ENCODE assay signal across 9 mouse cellular contexts in the genomic region with DNA sequence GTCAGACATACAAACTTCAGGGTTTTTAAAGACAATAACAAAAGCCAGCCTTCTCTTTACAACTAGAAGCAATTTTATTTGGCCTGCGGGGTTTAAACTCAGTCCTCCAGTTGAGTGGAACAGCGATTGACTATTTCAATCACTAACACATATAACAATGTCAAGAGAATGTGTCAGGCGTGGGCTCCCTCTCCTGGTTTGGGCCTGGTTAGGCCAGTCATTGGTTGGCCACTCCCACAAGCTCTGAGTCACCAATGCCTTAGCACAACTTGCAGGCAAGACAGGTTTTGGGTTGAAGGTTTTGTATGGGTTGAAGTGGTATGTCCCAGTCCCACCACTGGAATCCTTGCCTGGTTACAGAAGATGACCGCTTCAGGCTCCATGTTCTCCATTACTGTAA. TPM values are rescaled to one million over a fixed set of nuclear protein-coding genes. Genes with fewer than 3 reads are reported as not detected.
DNase-seq lines count a peak whose midpoint lies in the region; ATAC-seq and TF ChIP-seq lines count a peak whose summit lies in the region.
"Had no signal": no experiment of that assay in that cellular context is flagged by ENCODE, and none has a peak within 500 bp of the region (broad histone marks: within the 10 kb centered on the region; RNA-seq: fewer than 3 reads in every experiment).

No protein-coding gene starts in this region.

- 0 out of 2 replicates have a peak, but pooled peaks have one; percentile 70 for TF ChIP-seq EP300 in heart, adult 2 months (IDR thresholded peaks at IDR 0.05; ENCODE audit: insufficient read depth, low read depth, low read length)
- TF ChIP-seq EP300 in CH12.LX (IDR thresholded peaks at IDR 0.05; ENCODE audit: low read length), result no peak

- H3K9me3 ChIP-seq in heart, embryonic 11.5 days (replicated peaks; ENCODE audit: control insufficient read depth, low read length), result no peaks in the 10 kb centered on the region
- peaks cover 4% of the 10 kb centered on the region for H3K9me3 ChIP-seq in CH12.LX (replicated peaks; ENCODE audit: low read length)
- H3K9me3 ChIP-seq in forebrain, embryonic 15.5 days, result no peaks in the 10 kb centered on the region
- H3K9me3 ChIP-seq: lung, embryonic 15.5 days had no signal

- peak; percentile 26 to 40 for DNase-seq in heart, adult 2 months
- peak; percentile 47 for DNase-seq in CH12.LX (ENCODE audit: extremely low read depth)
- DNase-seq in brain, adult 2 months (ENCODE audit: low read depth, low spot score), result peak; percentile 66
- no peak for DNase-seq in right cerebral cortex, adult 18-20 months

- no peak overlapping the region for H3K27ac ChIP-seq in heart, adult 2 months
- no peak overlapping the region for H3K27ac ChIP-seq in heart, embryonic 11.5 days (ENCODE audit: low read depth, low read length)
- no peak overlapping the region for H3K27ac ChIP-seq in CH12.LX (ENCODE audit: insufficient read depth, low read depth)
- H3K27ac ChIP-seq in forebrain, embryonic 15.5 days (replicated peaks), result no peak overlapping the region
- H3K27ac ChIP-seq: lung, embryonic 15.5 days had no signal

- no peak overlapping the region for H3K9ac ChIP-seq in heart, adult 2 months (ENCODE audit: low read depth, low read length)
- no peak overlapping the region for H3K9ac ChIP-seq in heart, embryonic 11.5 days (ENCODE audit: low read depth, low read length)
- H3K9ac ChIP-seq in CH12.LX (ENCODE audit: insufficient read depth, low read depth), result no peak overlapping the region
- H3K9ac ChIP-seq in forebrain, embryonic 15.5 days (replicated peaks), result no peak overlapping the region
- H3K9ac ChIP-seq: lung, embryonic 15.5 days had no signal

- WGBS in heart, adult 2 months, result 51% methylated on average over 4 of the region's 4 CpGs
- WGBS in heart, embryonic 11.5 days (ENCODE audit: insufficient replicate concordance), result 62% methylated on average over 4 of the region's 4 CpGs
- 74% methylated on average over 4 of the region's 4 CpGs for WGBS in forebrain, embryonic 15.5 days

- no peaks in the 10 kb centered on the region for H3K36me3 ChIP-seq in heart, adult 2 months (ENCODE audit: control insufficient read depth, insufficient read depth, low read length)
- no peaks in the 10 kb centered on the region for H3K36me3 ChIP-seq in heart, embryonic 11.5 days (ENCODE audit: control insufficient read depth, insufficient read depth, low read length)
- H3K36me3 ChIP-seq in CH12.LX (replicated peaks in 1 of 2; ENCODE audit: control insufficient read depth in 1 of 2, insufficient read depth in 1 of 2, low read length in 1 of 2), result no peaks in the 10 kb centered on the region
- H3K36me3 ChIP-seq in forebrain, embryonic 15.5 days, result no peaks in the 10 kb centered on the region
- H3K36me3 ChIP-seq: lung, embryonic 15.5 days had no signal

- no peak for ATAC-seq in heart, embryonic 11.5 days (replicated peaks; ENCODE audit: insufficient number of reproducible peaks, low FRiP score, low TSS enrichment)
- ATAC-seq in hematopoietic stem cell, adult 5-6 weeks (replicated peaks in 1 of 2; ENCODE audit: insufficient read depth in 1 of 2, low FRiP score in 2 of 2, low TSS enrichment in 1 of 2, low read depth in 1 of 2, poor library complexity in 2 of 2, severe bottlenecking in 2 of 2), result peak; percentile 65 to 66
- peak; percentile 83 for ATAC-seq in megakaryocyte progenitor cell, adult 5-6 weeks (replicated peaks; ENCODE audit: poor library complexity)
- ATAC-seq in forebrain, embryonic 15.5 days (replicated peaks), result no peak

- H3K27me3 ChIP-seq in heart, adult 2 months (ENCODE audit: control insufficient read depth, insufficient read depth, low read length), result no peaks in the 10 kb centered on the region
- no peaks in the 10 kb centered on the region for H3K27me3 ChIP-seq in heart, embryonic 11.5 days (ENCODE audit: control insufficient read depth, insufficient read depth, low read length)
- H3K27me3 ChIP-seq in CH12.LX (replicated peaks), result no peaks in the 10 kb centered on the region
- H3K27me3 ChIP-seq in forebrain, embryonic 15.5 days, result no peaks in the 10 kb centered on the region
- H3K27me3 ChIP-seq: lung, embryonic 15.5 days had no signal

- intact Hi-C loops in heart, adult 2 months (cut with DNase I), result loop anchor here (5.0 to 10.0 kb wide), 4 partner anchors 62 to 349 kb away; no protein-coding TSS in a partner anchor

- H3K4me2 ChIP-seq in heart, embryonic 11.5 days, result no peak overlapping the region
- no peak overlapping the region for H3K4me2 ChIP-seq in CH12.LX (ENCODE audit: insufficient read depth, low read depth, poor library complexity, severe bottlenecking)
- no peak overlapping the region for H3K4me2 ChIP-seq in forebrain, embryonic 15.5 days (replicated peaks)
- H3K4me2 ChIP-seq: lung, embryonic 15.5 days had no signal

- TF ChIP-seq CTCF in heart, adult 2 months (IDR thresholded peaks at IDR 0.05), result peak; percentile 73
- TF ChIP-seq CTCF in CH12.LX (conservative IDR thresholded peaks at IDR 0.05 in 1 of 2, IDR thresholded peaks at IDR 0.05 in 1 of 2; ENCODE audit: low read depth in 2 of 2, low read length in 2 of 2), result peak in 1 of 2 experiments; percentile 71; a peak in 2 of 4 replicates

- no peak for TF ChIP-seq POLR2A in heart, adult 2 months (IDR thresholded peaks at IDR 0.05; ENCODE audit: insufficient read depth, low read depth, low read length)
- no peak for TF ChIP-seq POLR2A in CH12.LX (IDR thresholded peaks at IDR 0.05; ENCODE audit: low read depth, low read length)

- no peak overlapping the region for H3K4me3 ChIP-seq in heart, adult 2 months
- no peak overlapping the region for H3K4me3 ChIP-seq in heart, embryonic 11.5 days (ENCODE audit: low read depth, low read length)
- H3K4me3 ChIP-seq in CH12.LX (replicated peaks in 1 of 3; ENCODE audit: low read depth in 2 of 3, low read length in 2 of 3, poor library complexity in 1 of 3), result no peak overlapping the region
- no peak overlapping the region for H3K4me3 ChIP-seq in forebrain, embryonic 15.5 days
- H3K4me3 ChIP-seq: lung, embryonic 15.5 days had no signal

- in situ Hi-C loops in CH12.LX (cut with MboI; ENCODE audit: low pct_ligation_motif_present, low pct_unique_long_range_greater_than_20kb, low sequenced_read_pairs), result no loop called here

- dilution Hi-C loops in CH12.LX (cut with MboI; ENCODE audit: extremely low pct_ligation_motif_present, extremely low pct_unique_long_range_greater_than_20kb, low sequenced_read_pairs), result no loop called here

- TF ChIP-seq RAD21 in CH12.LX (IDR thresholded peaks at IDR 0.05; ENCODE audit: low read depth, low read length), result peak; percentile 75

- H3K4me1 ChIP-seq in heart, adult 2 months (ENCODE audit: control insufficient read depth, insufficient read depth, low read length), result no peaks in the 10 kb centered on the region
- H3K4me1 ChIP-seq in heart, embryonic 11.5 days (ENCODE audit: control insufficient read depth, insufficient read depth, low read length), result no peaks in the 10 kb centered on the region
- no peaks in the 10 kb centered on the region for H3K4me1 ChIP-seq in CH12.LX (ENCODE audit: control insufficient read depth in 1 of 2, insufficient read depth in 2 of 2)
- H3K4me1 ChIP-seq in forebrain, embryonic 15.5 days, result no peaks in the 10 kb centered on the region
- H3K4me1 ChIP-seq: lung, embryonic 15.5 days had no signal

- H3K79me2 ChIP-seq in heart, adult 2 months (replicated peaks; ENCODE audit: control insufficient read depth, insufficient read depth, low read length), result no peaks in the 10 kb centered on the region
- H3K79me2 ChIP-seq in CH12.LX (replicated peaks; ENCODE audit: control insufficient read depth, extremely low read depth, insufficient read depth, poor library complexity, severe bottlenecking), result no peaks in the 10 kb centered on the region

TF ChIP-seq in CH12.LX, 34 proteins besides CTCF, POLR2A, EP300 and RAD21:
- TF ChIP-seq SMC3 (IDR thresholded peaks at IDR 0.05; ENCODE audit: low read depth, low read length), result peak; percentile 69
- TF ChIP-seq ZC3H11A (IDR thresholded peaks at IDR 0.05; ENCODE audit: low read depth, low read length), result 0 out of 2 replicates have a peak, but pooled peaks have one; percentile 11
- no peak for TF ChIP-seq HCFC1 (IDR thresholded peaks at IDR 0.05; ENCODE audit: low read depth, low read length)
TF ChIP-seq in CH12.LX: peak in this region for 2.

RNA-seq across cellular contexts. Expression of a gene that starts 18.6 kb away (rescaled TPM):
- total RNA-seq in heart, adult 2 months (2021), result 10 to 100 TPM; 25.3 to 28.2 TPM
- polyA plus RNA-seq in heart, adult 2 months (2012; rRNA removed), result 10.4 and 16.4 TPM in 2 replicates
- polyA plus RNA-seq in heart, embryonic 11.5 days (2014; fragmentation: Nextera tagmentation; extraction: Ambion mirVana), result 78.3 and 91.3 TPM in 2 replicates
- total RNA-seq in CH12.LX (2012; rRNA removed) (30.8 and 36.4 TPM in 2 replicates), CH12.LX (2014; rRNA removed) (133 and 134 TPM in 2 replicates)
- 48.1 and 56.8 TPM in 2 replicates for polyA plus RNA-seq in CH12.LX (2012; ENCODE audit: insufficient read length, low read depth)
- total RNA-seq in hematopoietic stem cell, adult 5-6 weeks (2017), result 70.3 and 92.4 TPM in 2 replicates
- 92.8 and 94.7 TPM in 2 replicates for total RNA-seq in megakaryocyte progenitor cell, adult 5-6 weeks (2015)
- 75.0 and 79.8 TPM in 2 replicates for total RNA-seq in megakaryocyte progenitor cell, adult 5-6 weeks (2017)
- 157 and 166 TPM in 2 replicates for polyA plus RNA-seq in forebrain, embryonic 15.5 days (2015; fragmentation: Nextera tagmentation; extraction: Ambion mirVana)

RNA-seq across cellular contexts. Expression of a gene that starts 36.8 kb away (rescaled TPM):
- total RNA-seq in heart, adult 2 months (2021), result 10 to 100 TPM; 85.1 to 99.5 TPM
- polyA plus RNA-seq in heart, adult 2 months (2012; rRNA removed), result 33.1 and 39.4 TPM in 2 replicates
- polyA plus RNA-seq in heart, embryonic 11.5 days (2014; fragmentation: Nextera tagmentation; extraction: Ambion mirVana), result 121 and 129 TPM in 2 replicates
- 0.08 TPM in 1 of 2 replicates, not detected in the other for total RNA-seq in CH12.LX (2012; rRNA removed)
- not detected in 2 replicates for total RNA-seq in CH12.LX (2014; rRNA removed)
- not detected in 2 replicates for polyA plus RNA-seq in CH12.LX (2012; ENCODE audit: insufficient read length, low read depth)
- 0.45 and 1.1 TPM in 2 replicates for total RNA-seq in hematopoietic stem cell, adult 5-6 weeks (2017)
- 0.44 TPM in 2 replicates for total RNA-seq in megakaryocyte progenitor cell, adult 5-6 weeks (2015)
- 0.71 and 0.74 TPM in 2 replicates for total RNA-seq in megakaryocyte progenitor cell, adult 5-6 weeks (2017)
- polyA plus RNA-seq in forebrain, embryonic 15.5 days (2015; fragmentation: Nextera tagmentation; extraction: Ambion mirVana), result 25.0 and 25.9 TPM in 2 replicates

RNA-seq across cellular contexts. Expression of a gene that starts 45.1 kb away (rescaled TPM):
- 10 to 100 TPM; 22.4 to 26.0 TPM for total RNA-seq in heart, adult 2 months (2021)
- polyA plus RNA-seq in heart, adult 2 months (2012; rRNA removed), result 25.4 and 27.9 TPM in 2 replicates
- 40.5 and 42.0 TPM in 2 replicates for polyA plus RNA-seq in heart, embryonic 11.5 days (2014; fragmentation: Nextera tagmentation; extraction: Ambion mirVana)
- total RNA-seq in CH12.LX (2012; rRNA removed) (52.5 and 53.2 TPM in 2 replicates), CH12.LX (2014; rRNA removed) (73.7 and 91.7 TPM in 2 replicates)
- 58.6 and 70.4 TPM in 2 replicates for polyA plus RNA-seq in CH12.LX (2012; ENCODE audit: insufficient read length, low read depth)
- 79.8 and 104 TPM in 2 replicates for total RNA-seq in hematopoietic stem cell, adult 5-6 weeks (2017)
- total RNA-seq in megakaryocyte progenitor cell, adult 5-6 weeks (2015), result 28.1 and 45.7 TPM in 2 replicates
- total RNA-seq in megakaryocyte progenitor cell, adult 5-6 weeks (2017), result 96.3 and 102 TPM in 2 replicates
- polyA plus RNA-seq in forebrain, embryonic 15.5 days (2015; fragmentation: Nextera tagmentation; extraction: Ambion mirVana), result 51.6 and 52.2 TPM in 2 replicates

Comparison
In these comparisons a context has a peak if more than half of its experiments do, and no peak if none do; other contexts are left out.
1. ATAC-seq: peak in hematopoietic stem cell, adult 5-6 weeks (2 of 2) and megakaryocyte progenitor cell, adult 5-6 weeks (single experiment); none in heart, embryonic 11.5 days (single experiment) and forebrain, embryonic 15.5 days (single experiment).
2. RNA of a gene that starts 36.8 kb away (total RNA-seq): 85.1 to 99.5 TPM in heart, adult 2 months; 0.44 to 0.74 TPM in megakaryocyte progenitor cell, adult 5-6 weeks, 0.45 to 1.1 TPM in hematopoietic stem cell, adult 5-6 weeks and 0.08 TPM in CH12.LX; every median in the first group is over 10 times any median in the second.